Mouse (Mus musculus): ENCODE results near the gene 6030458C11Rik.

- TF ChIP-seq CTCF (IDR thresholded peaks at IDR 0.05; ENCODE audit: low read depth): no peak
- no peak for TF ChIP-seq EP300 (IDR thresholded peaks at IDR 0.05; ENCODE audit: low read depth)
These were observed 23.9 kb downstream of the 6030458C11Rik start for GRCm38 (mm10) chr15:12800405-12801141.

Measured in heart, postnatal 0 days (tissue).